Mouse (Mus musculus): ENCODE results near the gene Uqcrq.

DNA sequence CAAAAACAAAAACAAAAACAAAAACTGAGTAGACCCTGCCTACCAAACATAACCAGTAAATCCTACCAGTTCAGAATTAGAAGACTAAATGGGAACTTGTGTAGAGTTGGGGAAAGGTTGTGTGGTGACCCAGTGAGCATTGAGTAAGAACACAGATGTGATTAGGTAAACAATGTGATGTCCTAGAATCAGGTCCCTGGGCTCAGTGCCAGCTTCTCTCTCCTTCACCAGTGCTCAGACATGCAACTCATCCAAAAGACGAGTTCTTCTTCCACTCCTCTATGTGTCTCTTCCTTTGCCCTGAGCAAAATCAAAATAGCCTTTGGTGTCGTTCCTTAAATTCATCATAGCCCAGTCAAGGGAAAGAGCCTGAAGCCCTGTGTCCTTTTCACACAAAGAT, 5.8 kb downstream of the Uqcrq start:
- no peak for TF ChIP-seq CTCF (IDR thresholded peaks at IDR 0.05; ENCODE audit: insufficient read depth, low read length)
- TF ChIP-seq POLR2A (IDR thresholded peaks at IDR 0.05; ENCODE audit: borderline replicate concordance, extremely low read depth, low read depth, low read length), result no peak
